Mouse (Mus musculus): ENCODE measurements around the gene Bicdl2. TPM values are rescaled to one million over a fixed set of nuclear protein-coding genes. Genes with fewer than 3 reads are reported as not detected.

The Bicdl2 gene
- total and polyA plus RNA-seq, 2 experiments from 2014 or later = 0.10 TPM; not detected in 1

GRCm38 (mm10) chr17:23705525-23706104 is 45.3 kb downstream of the Bicdl2 start:
- WGBS = 81% methylated on average over 7 of the region's 7 CpGs
- Histone ChIP-seq H3K4me3 (ENCODE audit: low read depth, low read length) (no peak overlapping the region), H3K27ac (ENCODE audit: low read depth, low read length) (no peak overlapping the region), H3K36me3 (ENCODE audit: insufficient read depth, low read length) (no peaks in the 10 kb centered on the region), H3K4me1 (ENCODE audit: insufficient read depth, low read length) (no peaks in the 10 kb centered on the region), H3K9ac (replicated peaks; ENCODE audit: low read length, poor library complexity, severe bottlenecking) (no peak overlapping the region), H3K27me3 (ENCODE audit: insufficient read depth, low read length) (no peaks in the 10 kb centered on the region), H3K9me3 (ENCODE audit: low read length) (no peaks in the 10 kb centered on the region), H3K4me2 (ENCODE audit: low read depth, low read length, poor library complexity, severe bottlenecking) (no peak overlapping the region)
- no peak for DNase-seq (ENCODE audit: low spot score)
- TF ChIP-seq CTCF (IDR thresholded peaks at IDR 0.05) = no peak
- ATAC-seq (ENCODE audit: low FRiP score) = no peak

- WGBS = 0% methylated on average over 3 of the region's 3 CpGs
- no peaks in the 10 kb centered on the region for H3K27me3 ChIP-seq (ENCODE audit: insufficient read depth, low read length)
- H3K9me3 ChIP-seq (ENCODE audit: low read length) = no peaks in the 10 kb centered on the region
- peak; percentile 78 for DNase-seq (ENCODE audit: low spot score)
- H3K36me3 ChIP-seq (ENCODE audit: insufficient read depth, low read length) = no peaks in the 10 kb centered on the region
- TF ChIP-seq CTCF (IDR thresholded peaks at IDR 0.05) = peak; percentile 93
- ATAC-seq (ENCODE audit: low FRiP score) = peak; percentile 53; the same call in 1 of the 2 replicates
- H3K9ac ChIP-seq (replicated peaks; ENCODE audit: low read length, poor library complexity, severe bottlenecking) = no peak overlapping the region
- H3K4me1 ChIP-seq (ENCODE audit: insufficient read depth, low read length) = no peaks in the 10 kb centered on the region
- no peak overlapping the region for H3K4me2 ChIP-seq (ENCODE audit: low read depth, low read length, poor library complexity, severe bottlenecking)
- no peak overlapping the region for H3K4me3 ChIP-seq (ENCODE audit: low read depth, low read length)
- H3K27ac ChIP-seq (ENCODE audit: low read depth, low read length) = no peak overlapping the region
Observed at GRCm38 (mm10) chr17:23706212-23706611, 45.9 kb downstream of the Bicdl2 start.

GRCm38 (mm10) chr17:23717003-23717402 is 56.7 kb downstream of the Bicdl2 start:
- H3K9me3 ChIP-seq (ENCODE audit: low read length) = no peaks in the 10 kb centered on the region
- no peak overlapping the region for H3K4me2 ChIP-seq (ENCODE audit: low read depth, low read length, poor library complexity, severe bottlenecking)
- H3K4me3 ChIP-seq (ENCODE audit: low read depth, low read length) = no peak overlapping the region
- H3K27me3 ChIP-seq (ENCODE audit: insufficient read depth, low read length) = no peaks in the 10 kb centered on the region
- no peaks in the 10 kb centered on the region for H3K36me3 ChIP-seq (ENCODE audit: insufficient read depth, low read length)
- H3K4me1 ChIP-seq (ENCODE audit: insufficient read depth, low read length) = no peaks in the 10 kb centered on the region
- DNase-seq (ENCODE audit: low spot score) = no peak
- ATAC-seq (ENCODE audit: low FRiP score) = no peak
- no peak for TF ChIP-seq CTCF (IDR thresholded peaks at IDR 0.05)
- 58% methylated on average over 2 of the region's 2 CpGs for WGBS
- H3K9ac ChIP-seq (replicated peaks; ENCODE audit: low read length, poor library complexity, severe bottlenecking) = no peak overlapping the region
- no peak overlapping the region for H3K27ac ChIP-seq (ENCODE audit: low read depth, low read length)

Other genes starting within 250 kb of the Bicdl2 start
- not detected in 2 replicates for gene Vmn2r117, start 180.8 kb upstream of the Bicdl2 start, total RNA-seq (2014; rRNA removed)
- gene Vmn2r117, start 180.8 kb upstream of the Bicdl2 start, polyA plus RNA-seq (2015; fragmentation: Nextera tagmentation; extraction: Ambion mirVana) = not detected in 2 replicates
- gene Zfp213, start 96.3 kb upstream of the Bicdl2 start, total RNA-seq (2014; rRNA removed) = 16.9 and 21.7 TPM in 2 replicates
- 10.0 and 10.7 TPM in 2 replicates for gene Zfp213, start 96.3 kb upstream of the Bicdl2 start, polyA plus RNA-seq (2015; fragmentation: Nextera tagmentation; extraction: Ambion mirVana)
- gene Zfp13, start 61.0 kb upstream of the Bicdl2 start, total RNA-seq (2014; rRNA removed) = 36.2 and 48.2 TPM in 2 replicates
- gene Zfp13, start 61.0 kb upstream of the Bicdl2 start, polyA plus RNA-seq (2015; fragmentation: Nextera tagmentation; extraction: Ambion mirVana) = 23.3 and 26.3 TPM in 2 replicates
- gene Zscan10, start 59.6 kb upstream of the Bicdl2 start, total RNA-seq (2014; rRNA removed) = not detected in 2 replicates
- not detected in 2 replicates for gene Zscan10, start 59.6 kb upstream of the Bicdl2 start, polyA plus RNA-seq (2015; fragmentation: Nextera tagmentation; extraction: Ambion mirVana)
- 0.33 and 0.66 TPM in 2 replicates for gene Mmp25, start 15.2 kb upstream of the Bicdl2 start, total RNA-seq (2014; rRNA removed)
- 0.98 and 1.0 TPM in 2 replicates for gene Mmp25, start 15.2 kb upstream of the Bicdl2 start, polyA plus RNA-seq (2015; fragmentation: Nextera tagmentation; extraction: Ambion mirVana)
- gene Hcfc1r1, start 13.1 kb downstream of the Bicdl2 start, total RNA-seq (2014; rRNA removed) = 87.3 and 194 TPM in 2 replicates
- gene Hcfc1r1, start 13.1 kb downstream of the Bicdl2 start, polyA plus RNA-seq (2015; fragmentation: Nextera tagmentation; extraction: Ambion mirVana) = 210 and 212 TPM in 2 replicates
- 16.7 and 21.5 TPM in 2 replicates for gene Thoc6, start 13.4 kb downstream of the Bicdl2 start, total RNA-seq (2014; rRNA removed)
- gene Thoc6, start 13.4 kb downstream of the Bicdl2 start, polyA plus RNA-seq (2015; fragmentation: Nextera tagmentation; extraction: Ambion mirVana) = 21.1 and 23.2 TPM in 2 replicates
- gene Tnfrsf12a, start 17.0 kb downstream of the Bicdl2 start, total RNA-seq (2014; rRNA removed) = 3.9 and 4.2 TPM in 2 replicates
- 3.3 TPM in 2 replicates for gene Tnfrsf12a, start 17.0 kb downstream of the Bicdl2 start, polyA plus RNA-seq (2015; fragmentation: Nextera tagmentation; extraction: Ambion mirVana)
- gene Cldn6, start 18.7 kb downstream of the Bicdl2 start, total RNA-seq (2014; rRNA removed) = 0.60 and 0.99 TPM in 2 replicates
- gene Cldn6, start 18.7 kb downstream of the Bicdl2 start, polyA plus RNA-seq (2015; fragmentation: Nextera tagmentation; extraction: Ambion mirVana) = 0.31 and 0.56 TPM in 2 replicates
- gene Cldn9, start 23.5 kb downstream of the Bicdl2 start, total RNA-seq (2014; rRNA removed) = 0.19 and 0.55 TPM in 2 replicates
- gene Cldn9, start 23.5 kb downstream of the Bicdl2 start, polyA plus RNA-seq (2015; fragmentation: Nextera tagmentation; extraction: Ambion mirVana) = 0.25 TPM in 1 of 2 replicates, not detected in the other
- 0.19 TPM in 1 of 2 replicates, not detected in the other for gene 1520401A03Rik, start 62.3 kb downstream of the Bicdl2 start, total RNA-seq (2014; rRNA removed)
- 0.15 TPM in 1 of 2 replicates, not detected in the other for gene 1520401A03Rik, start 62.3 kb downstream of the Bicdl2 start, polyA plus RNA-seq (2015; fragmentation: Nextera tagmentation; extraction: Ambion mirVana)
- 18.3 and 18.4 TPM in 2 replicates for gene Pkmyt1, start 65.8 kb downstream of the Bicdl2 start, total RNA-seq (2014; rRNA removed)
- 18.0 and 18.3 TPM in 2 replicates for gene Pkmyt1, start 65.8 kb downstream of the Bicdl2 start, polyA plus RNA-seq (2015; fragmentation: Nextera tagmentation; extraction: Ambion mirVana)
- gene Paqr4, start 80.4 kb downstream of the Bicdl2 start, total RNA-seq (2014; rRNA removed) = 83.6 and 103 TPM in 2 replicates
- 66.0 and 73.8 TPM in 2 replicates for gene Paqr4, start 80.4 kb downstream of the Bicdl2 start, polyA plus RNA-seq (2015; fragmentation: Nextera tagmentation; extraction: Ambion mirVana)
- 0.38 and 2.5 TPM in 2 replicates for gene Kremen2, start 85.3 kb downstream of the Bicdl2 start, total RNA-seq (2014; rRNA removed)
- gene Kremen2, start 85.3 kb downstream of the Bicdl2 start, polyA plus RNA-seq (2015; fragmentation: Nextera tagmentation; extraction: Ambion mirVana) = 1.3 TPM in 2 replicates
- gene Flywch1, start 111.1 kb downstream of the Bicdl2 start, total RNA-seq (2014; rRNA removed) = 248 and 253 TPM in 2 replicates
- gene Flywch1, start 111.1 kb downstream of the Bicdl2 start, polyA plus RNA-seq (2015; fragmentation: Nextera tagmentation; extraction: Ambion mirVana) = 188 TPM in 2 replicates
- gene Flywch2, start 125.6 kb downstream of the Bicdl2 start, total RNA-seq (2014; rRNA removed) = 94.8 and 96.5 TPM in 2 replicates
- gene Flywch2, start 125.6 kb downstream of the Bicdl2 start, polyA plus RNA-seq (2015; fragmentation: Nextera tagmentation; extraction: Ambion mirVana) = 128 and 133 TPM in 2 replicates
- 162 and 196 TPM in 2 replicates for gene Srrm2, start 130.0 kb downstream of the Bicdl2 start, total RNA-seq (2014; rRNA removed)
- gene Srrm2, start 130.0 kb downstream of the Bicdl2 start, polyA plus RNA-seq (2015; fragmentation: Nextera tagmentation; extraction: Ambion mirVana) = 351 and 443 TPM in 2 replicates
- 1,027 and 1,129 TPM in 2 replicates for gene Elob, start 168.6 kb downstream of the Bicdl2 start, total RNA-seq (2014; rRNA removed)
- 1,525 and 1,526 TPM in 2 replicates for gene Elob, start 168.6 kb downstream of the Bicdl2 start, polyA plus RNA-seq (2015; fragmentation: Nextera tagmentation; extraction: Ambion mirVana)
- not detected in 2 replicates for gene Prss33, start 175.6 kb downstream of the Bicdl2 start, total RNA-seq (2014; rRNA removed)
- gene Prss33, start 175.6 kb downstream of the Bicdl2 start, polyA plus RNA-seq (2015; fragmentation: Nextera tagmentation; extraction: Ambion mirVana) = 0.17 TPM in 1 of 2 replicates, not detected in the other
- gene Prss32, start 183.3 kb downstream of the Bicdl2 start, total RNA-seq (2014; rRNA removed) = not detected in 2 replicates
- gene Prss32, start 183.3 kb downstream of the Bicdl2 start, polyA plus RNA-seq (2015; fragmentation: Nextera tagmentation; extraction: Ambion mirVana) = 0.23 and 0.60 TPM in 2 replicates
- gene Prss41, start 183.7 kb downstream of the Bicdl2 start, total RNA-seq (2014; rRNA removed) = 0.11 and 1.8 TPM in 2 replicates
- 1.3 and 2.2 TPM in 2 replicates for gene Prss41, start 183.7 kb downstream of the Bicdl2 start, polyA plus RNA-seq (2015; fragmentation: Nextera tagmentation; extraction: Ambion mirVana)
- gene Prss21, start 207.6 kb downstream of the Bicdl2 start, total RNA-seq (2014; rRNA removed) = not detected in 2 replicates
- not detected in 2 replicates for gene Prss21, start 207.6 kb downstream of the Bicdl2 start, polyA plus RNA-seq (2015; fragmentation: Nextera tagmentation; extraction: Ambion mirVana)
- 2.0 TPM in 1 of 2 replicates, not detected in the other for gene Dcpp1, start 220.4 kb downstream of the Bicdl2 start, total RNA-seq (2014; rRNA removed)
- not detected in 2 replicates for gene Dcpp1, start 220.4 kb downstream of the Bicdl2 start, polyA plus RNA-seq (2015; fragmentation: Nextera tagmentation; extraction: Ambion mirVana)
- gene Dcpp2, start 220.4 kb downstream of the Bicdl2 start, total RNA-seq (2014; rRNA removed) = not detected in 2 replicates
- not detected in 2 replicates for gene Dcpp2, start 220.4 kb downstream of the Bicdl2 start, polyA plus RNA-seq (2015; fragmentation: Nextera tagmentation; extraction: Ambion mirVana)

All from midbrain, postnatal 0 days (tissue).